Mouse (Mus musculus): Measurements from ENCODE around the gene Mafg. TPM values are rescaled to one million over a fixed set of nuclear protein-coding genes. Genes with fewer than 3 reads are reported as not detected.

Mafg gene
- 40.0 and 41.2 TPM in 2 replicates for polyA plus RNA-seq (2015; fragmentation: Nextera tagmentation; extraction: Ambion mirVana)

GRCm38 (mm10) chr11:120633520-120634343, at the start of gene Mafg:
Gene Mafg, minus strand, starts transcription at chr11:120633600.

GRCm38 (mm10) chr11:120672687-120673593, 39.5 kb upstream of the Mafg start, which contains the start of gene Aspscr1:
Gene Aspscr1, plus strand, starts transcription at chr11:120672973.

GRCm38 (mm10) chr11:120661076-120661460, 27.7 kb upstream of the Mafg start, which contains the start of gene Notum:
Gene Notum, minus strand, starts transcription at chr11:120661175.

GRCm38 (mm10) chr11:120648001-120648476, 14.6 kb upstream of the Mafg start, which contains the start of gene Myadml2:
Gene Myadml2, minus strand, starts transcription at chr11:120648158.

GRCm38 (mm10) chr11:120643601-120643987, 10.2 kb upstream of the Mafg start, which contains the start of gene Pycr1:
Gene Pycr1, minus strand, starts transcription at chr11:120643769.

GRCm38 (mm10) chr11:120625152-120625775, 8.1 kb downstream of the Mafg start, which contains the start of gene Sirt7:
Gene Sirt7, minus strand, starts transcription at chr11:120625240.

GRCm38 (mm10) chr11:120617519-120618112, 15.8 kb downstream of the Mafg start, which contains the start of gene Pcyt2:
Gene Pcyt2, minus strand, starts transcription at chr11:120617936.

GRCm38 (mm10) chr11:120608241-120609034, 25.0 kb downstream of the Mafg start, which contains the start of gene Npb:
Gene Npb, plus strand, starts transcription at chr11:120608477.

GRCm38 (mm10) chr11:120598283-120598989, 35.0 kb downstream of the Mafg start, which contains the start of the genes Alyref and Anapc11:
Gene Alyref, minus strand, starts transcription at chr11:120598365.
Gene Anapc11, plus strand, starts transcription at chr11:120598421.

GRCm38 (mm10) chr11:120581490-120582267, 51.7 kb downstream of the Mafg start, which contains the start of gene Arhgdia:
Gene Arhgdia, minus strand, starts transcription at chr11:120581624.

Other genes starting within 250 kb of the Mafg start
- 19.0 and 19.5 TPM in 2 replicates for gene Nploc4, start 195.9 kb downstream of the Mafg start, polyA plus RNA-seq (2015; fragmentation: Nextera tagmentation; extraction: Ambion mirVana)
- 0.07 TPM in 1 of 2 replicates, not detected in the other for gene Tspan10, start 191.0 kb downstream of the Mafg start, polyA plus RNA-seq (2015; fragmentation: Nextera tagmentation; extraction: Ambion mirVana)
- 0.12 and 0.16 TPM in 2 replicates for gene Pde6g, start 180.1 kb downstream of the Mafg start, polyA plus RNA-seq (2015; fragmentation: Nextera tagmentation; extraction: Ambion mirVana)
- 11.2 and 15.7 TPM in 2 replicates for gene Oxld1, start 175.5 kb downstream of the Mafg start, polyA plus RNA-seq (2015; fragmentation: Nextera tagmentation; extraction: Ambion mirVana)
- 24.2 and 24.8 TPM in 2 replicates for gene Ccdc137, start 175.5 kb downstream of the Mafg start, polyA plus RNA-seq (2015; fragmentation: Nextera tagmentation; extraction: Ambion mirVana)
- 22.7 TPM in 2 replicates for gene Arl16, start 166.0 kb downstream of the Mafg start, polyA plus RNA-seq (2015; fragmentation: Nextera tagmentation; extraction: Ambion mirVana)
- gene Mrpl12, start 149.0 kb downstream of the Mafg start, polyA plus RNA-seq (2015; fragmentation: Nextera tagmentation; extraction: Ambion mirVana): 99.2 and 107 TPM in 2 replicates
- 16.9 and 18.6 TPM in 2 replicates for gene Slc25a10, start 141.8 kb downstream of the Mafg start, polyA plus RNA-seq (2015; fragmentation: Nextera tagmentation; extraction: Ambion mirVana)
- 0.13 TPM in 1 of 2 replicates, not detected in the other for gene Gcgr, start 102.9 kb downstream of the Mafg start, polyA plus RNA-seq (2015; fragmentation: Nextera tagmentation; extraction: Ambion mirVana)
- 76.2 and 89.7 TPM in 2 replicates for gene Mcrip1, start 83.9 kb downstream of the Mafg start, polyA plus RNA-seq (2015; fragmentation: Nextera tagmentation; extraction: Ambion mirVana)
- gene Ppp1r27, start 82.5 kb downstream of the Mafg start, polyA plus RNA-seq (2015; fragmentation: Nextera tagmentation; extraction: Ambion mirVana): not detected in 2 replicates
- gene P4hb, start 60.3 kb downstream of the Mafg start, polyA plus RNA-seq (2015; fragmentation: Nextera tagmentation; extraction: Ambion mirVana): 206 and 241 TPM in 2 replicates
- gene Arhgdia, start 52.0 kb downstream of the Mafg start, polyA plus RNA-seq (2015; fragmentation: Nextera tagmentation; extraction: Ambion mirVana): 234 and 266 TPM in 2 replicates
- gene Alyref, start 35.2 kb downstream of the Mafg start, polyA plus RNA-seq (2015; fragmentation: Nextera tagmentation; extraction: Ambion mirVana): 381 and 432 TPM in 2 replicates
- 120 and 128 TPM in 2 replicates for gene Anapc11, start 35.2 kb downstream of the Mafg start, polyA plus RNA-seq (2015; fragmentation: Nextera tagmentation; extraction: Ambion mirVana)
- 2.7 and 5.2 TPM in 2 replicates for gene Npb, start 25.1 kb downstream of the Mafg start, polyA plus RNA-seq (2015; fragmentation: Nextera tagmentation; extraction: Ambion mirVana)
- 48.5 and 54.1 TPM in 2 replicates for gene Pcyt2, start 15.7 kb downstream of the Mafg start, polyA plus RNA-seq (2015; fragmentation: Nextera tagmentation; extraction: Ambion mirVana)
- 49.4 and 54.1 TPM in 2 replicates for gene Sirt7, start 8.4 kb downstream of the Mafg start, polyA plus RNA-seq (2015; fragmentation: Nextera tagmentation; extraction: Ambion mirVana)
- 3.5 and 5.2 TPM in 2 replicates for gene Pycr1, start 10.2 kb upstream of the Mafg start, polyA plus RNA-seq (2015; fragmentation: Nextera tagmentation; extraction: Ambion mirVana)
- 0.23 and 0.29 TPM in 2 replicates for gene Myadml2, start 14.6 kb upstream of the Mafg start, polyA plus RNA-seq (2015; fragmentation: Nextera tagmentation; extraction: Ambion mirVana)
- gene Notum, start 27.6 kb upstream of the Mafg start, polyA plus RNA-seq (2015; fragmentation: Nextera tagmentation; extraction: Ambion mirVana): not detected in 2 replicates
- 60.0 and 64.9 TPM in 2 replicates for gene Aspscr1, start 39.4 kb upstream of the Mafg start, polyA plus RNA-seq (2015; fragmentation: Nextera tagmentation; extraction: Ambion mirVana)
- 143 and 147 TPM in 2 replicates for gene Cenpx, start 80.1 kb upstream of the Mafg start, polyA plus RNA-seq (2015; fragmentation: Nextera tagmentation; extraction: Ambion mirVana)
- gene Lrrc45, start 80.3 kb upstream of the Mafg start, polyA plus RNA-seq (2015; fragmentation: Nextera tagmentation; extraction: Ambion mirVana): 12.3 and 13.8 TPM in 2 replicates
- gene Rac3, start 87.9 kb upstream of the Mafg start, polyA plus RNA-seq (2015; fragmentation: Nextera tagmentation; extraction: Ambion mirVana): 3.1 and 3.6 TPM in 2 replicates
- 9.0 and 14.8 TPM in 2 replicates for gene Dcxr, start 93.7 kb upstream of the Mafg start, polyA plus RNA-seq (2015; fragmentation: Nextera tagmentation; extraction: Ambion mirVana)
- 1.2 and 3.8 TPM in 2 replicates for gene Cbr2, start 98.5 kb upstream of the Mafg start, polyA plus RNA-seq (2015; fragmentation: Nextera tagmentation; extraction: Ambion mirVana)
- gene Hmga1b, start 129.2 kb upstream of the Mafg start, polyA plus RNA-seq (2015; fragmentation: Nextera tagmentation; extraction: Ambion mirVana): 3.8 and 5.0 TPM in 2 replicates
- 11.9 and 13.8 TPM in 2 replicates for gene Rfng, start 150.6 kb upstream of the Mafg start, polyA plus RNA-seq (2015; fragmentation: Nextera tagmentation; extraction: Ambion mirVana)
- gene Gps1, start 150.7 kb upstream of the Mafg start, polyA plus RNA-seq (2015; fragmentation: Nextera tagmentation; extraction: Ambion mirVana): 73.2 and 75.4 TPM in 2 replicates
- 58.0 and 60.3 TPM in 2 replicates for gene Dus1l, start 162.8 kb upstream of the Mafg start, polyA plus RNA-seq (2015; fragmentation: Nextera tagmentation; extraction: Ambion mirVana)
- gene Fasn, start 190.9 kb upstream of the Mafg start, polyA plus RNA-seq (2015; fragmentation: Nextera tagmentation; extraction: Ambion mirVana): 7.5 and 8.1 TPM in 2 replicates